Mouse (Mus musculus): ENCODE data around the gene Slc16a1. TPM values are rescaled to one million over a fixed set of nuclear protein-coding genes. Genes with fewer than 3 reads are reported as not detected.

The Slc16a1 gene
- polyA plus RNA-seq, 1 experiment from 2014 or later: 32.1 TPM

GRCm38 (mm10) chr3:104641313-104641712 is 2.8 kb downstream of the Slc16a1 start:
- H3K4me1 ChIP-seq (replicated peaks; ENCODE audit: control insufficient read depth, insufficient read depth): no peaks in the 10 kb centered on the region
- ATAC-seq (ENCODE audit: low FRiP score, low TSS enrichment): no peak
- no peaks in the 10 kb centered on the region for H3K9me3 ChIP-seq (ENCODE audit: control insufficient read depth, low read length)
- DNase-seq (ENCODE audit: low spot score): no peak
- no peak overlapping the region for H3K4me3 ChIP-seq (ENCODE audit: low read depth, low read length)
- no peak overlapping the region for H3K9ac ChIP-seq (ENCODE audit: low read length)
- TF ChIP-seq EP300 (optimal IDR thresholded peaks at IDR 0.05): no peak
- TF ChIP-seq CTCF (IDR thresholded peaks at IDR 0.05; ENCODE audit: low read depth): no peak
- H3K27ac ChIP-seq (replicated peaks): no peak overlapping the region
- H3K36me3 ChIP-seq (ENCODE audit: control insufficient read depth, insufficient read depth, low read length): no peaks in the 10 kb centered on the region
- no peaks in the 10 kb centered on the region for H3K27me3 ChIP-seq (ENCODE audit: control insufficient read depth, insufficient read depth, low read length)
- WGBS: 45% methylated on average over 1 of the region's 1 CpGs
- no peak overlapping the region for H3K4me2 ChIP-seq (replicated peaks; ENCODE audit: low read depth)

DNA sequence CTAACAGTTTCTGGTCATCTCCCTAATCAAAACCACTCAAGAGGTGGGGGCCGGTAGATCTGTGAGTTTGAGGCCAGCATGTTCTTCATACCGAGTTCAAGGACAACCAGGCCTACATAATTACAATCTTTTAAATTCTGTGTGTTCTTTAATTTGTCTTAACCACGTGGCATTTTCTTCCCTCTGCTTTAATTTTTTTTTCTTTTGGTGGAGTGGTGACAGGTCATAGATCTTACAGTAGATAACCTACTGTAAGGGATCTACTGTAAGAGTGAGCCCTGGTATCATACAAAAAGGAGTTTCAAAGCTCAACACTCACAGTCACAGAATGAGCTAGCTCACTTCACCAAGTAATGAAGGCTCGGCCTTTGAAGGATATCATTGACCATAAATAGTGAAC is 4.6 kb downstream of the Slc16a1 start:
- H3K9me3 ChIP-seq (ENCODE audit: control insufficient read depth, low read length): no peaks in the 10 kb centered on the region
- TF ChIP-seq CTCF (IDR thresholded peaks at IDR 0.05; ENCODE audit: low read depth): no peak
- TF ChIP-seq EP300 (optimal IDR thresholded peaks at IDR 0.05): no peak
- DNase-seq (ENCODE audit: low spot score) (no peak), ATAC-seq (ENCODE audit: low FRiP score, low TSS enrichment) (no peak)
- H3K4me2 ChIP-seq (replicated peaks; ENCODE audit: low read depth): no peak overlapping the region
- WGBS: 71% methylated on average over 4 of the region's 4 CpGs
- no peak overlapping the region for H3K9ac ChIP-seq (ENCODE audit: low read length)
- no peak overlapping the region for H3K27ac ChIP-seq (replicated peaks)
- H3K4me3 ChIP-seq (ENCODE audit: low read depth, low read length): no peak overlapping the region
- H3K36me3 ChIP-seq (ENCODE audit: control insufficient read depth, insufficient read depth, low read length): no peaks in the 10 kb centered on the region
- H3K27me3 ChIP-seq (ENCODE audit: control insufficient read depth, insufficient read depth, low read length): no peaks in the 10 kb centered on the region
- H3K4me1 ChIP-seq (replicated peaks; ENCODE audit: control insufficient read depth, insufficient read depth): no peaks in the 10 kb centered on the region

DNA sequence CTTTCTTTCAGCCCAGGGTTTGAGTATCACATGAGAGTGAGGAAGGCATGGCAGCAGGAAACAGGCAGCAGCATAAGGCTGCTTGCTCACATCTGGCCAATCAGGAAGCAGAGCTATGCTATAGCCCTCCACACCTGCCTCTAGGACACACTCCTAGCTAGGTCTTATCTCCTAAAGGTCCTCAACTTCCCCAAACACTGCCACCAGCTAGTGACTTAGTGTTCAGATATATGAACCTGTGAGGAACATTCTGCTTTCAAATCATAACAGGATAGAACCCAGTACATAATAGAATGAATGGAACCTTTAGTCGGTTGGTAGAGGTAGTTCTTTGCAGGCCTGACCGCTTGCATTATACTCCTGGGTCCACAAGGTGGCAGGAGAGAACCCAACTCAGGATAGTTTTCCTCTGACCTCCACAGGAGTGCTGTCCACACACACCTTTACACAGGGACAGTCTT is 5.4 kb downstream of the Slc16a1 start:
- no peak overlapping the region for H3K4me3 ChIP-seq (ENCODE audit: low read depth, low read length)
- TF ChIP-seq CTCF (IDR thresholded peaks at IDR 0.05; ENCODE audit: low read depth) (peak; percentile 87), EP300 (optimal IDR thresholded peaks at IDR 0.05) (no peak)
- no peak overlapping the region for H3K4me2 ChIP-seq (replicated peaks; ENCODE audit: low read depth)
- no peaks in the 10 kb centered on the region for H3K4me1 ChIP-seq (replicated peaks; ENCODE audit: control insufficient read depth, insufficient read depth)
- no peak overlapping the region for H3K27ac ChIP-seq (replicated peaks)
- 6% methylated on average over 2 of the region's 2 CpGs for WGBS
- H3K9ac ChIP-seq (ENCODE audit: low read length): no peak overlapping the region
- no peaks in the 10 kb centered on the region for H3K27me3 ChIP-seq (ENCODE audit: control insufficient read depth, insufficient read depth, low read length)
- no peaks in the 10 kb centered on the region for H3K36me3 ChIP-seq (ENCODE audit: control insufficient read depth, insufficient read depth, low read length)
- peak; percentile 61 for DNase-seq (ENCODE audit: low spot score)
- ATAC-seq (ENCODE audit: low FRiP score, low TSS enrichment): peak; percentile 61; the same call in 1 of the 2 replicates
- no peaks in the 10 kb centered on the region for H3K9me3 ChIP-seq (ENCODE audit: control insufficient read depth, low read length)

GRCm38 (mm10) chr3:104644371-104644770 is 5.9 kb downstream of the Slc16a1 start:
- H3K9me3 ChIP-seq (ENCODE audit: control insufficient read depth, low read length): no peaks in the 10 kb centered on the region
- H3K27ac ChIP-seq (replicated peaks): no peak overlapping the region
- H3K36me3 ChIP-seq (ENCODE audit: control insufficient read depth, insufficient read depth, low read length): no peaks in the 10 kb centered on the region
- ATAC-seq (ENCODE audit: low FRiP score, low TSS enrichment) (no peak), DNase-seq (ENCODE audit: low spot score) (no peak)
- no peak overlapping the region for H3K9ac ChIP-seq (ENCODE audit: low read length)
- no peaks in the 10 kb centered on the region for H3K4me1 ChIP-seq (replicated peaks; ENCODE audit: control insufficient read depth, insufficient read depth)
- no peak overlapping the region for H3K4me3 ChIP-seq (ENCODE audit: low read depth, low read length)
- H3K4me2 ChIP-seq (replicated peaks; ENCODE audit: low read depth): no peak overlapping the region
- no peaks in the 10 kb centered on the region for H3K27me3 ChIP-seq (ENCODE audit: control insufficient read depth, insufficient read depth, low read length)
- 83% methylated on average over 1 of the region's 1 CpGs for WGBS
- TF ChIP-seq EP300 (optimal IDR thresholded peaks at IDR 0.05) (no peak), CTCF (IDR thresholded peaks at IDR 0.05; ENCODE audit: low read depth) (no peak)

- Histone ChIP-seq H3K4me3 (ENCODE audit: low read depth, low read length) (no peak overlapping the region), H3K27me3 (ENCODE audit: control insufficient read depth, insufficient read depth, low read length) (no peaks in the 10 kb centered on the region), H3K4me2 (replicated peaks; ENCODE audit: low read depth) (no peak overlapping the region), H3K4me1 (replicated peaks; ENCODE audit: control insufficient read depth, insufficient read depth) (no peaks in the 10 kb centered on the region), H3K9me3 (ENCODE audit: control insufficient read depth, low read length) (no peaks in the 10 kb centered on the region), H3K9ac (ENCODE audit: low read length) (no peak overlapping the region), H3K36me3 (ENCODE audit: control insufficient read depth, insufficient read depth, low read length) (peaks cover 11% of the 10 kb centered on the region; the same call in 1 of the 2 replicates), H3K27ac (replicated peaks) (no peak overlapping the region)
- no peak for TF ChIP-seq CTCF (IDR thresholded peaks at IDR 0.05; ENCODE audit: low read depth)
- 88% methylated on average over 4 of the region's 4 CpGs for WGBS
- ATAC-seq (ENCODE audit: low FRiP score, low TSS enrichment) (no peak), DNase-seq (ENCODE audit: low spot score) (no peak)
Measured at GRCm38 (mm10) chr3:104654219-104654618, 15.8 kb downstream of the Slc16a1 start.

GRCm38 (mm10) chr3:104654921-104655320 is 16.5 kb downstream of the Slc16a1 start:
- no peak for DNase-seq (ENCODE audit: low spot score)
- Histone ChIP-seq H3K36me3 (ENCODE audit: control insufficient read depth, insufficient read depth, low read length) (peaks cover 11% of the 10 kb centered on the region; the same call in 1 of the 2 replicates), H3K4me1 (replicated peaks; ENCODE audit: control insufficient read depth, insufficient read depth) (no peaks in the 10 kb centered on the region), H3K27ac (replicated peaks) (no peak overlapping the region), H3K4me2 (replicated peaks; ENCODE audit: low read depth) (no peak overlapping the region), H3K27me3 (ENCODE audit: control insufficient read depth, insufficient read depth, low read length) (no peaks in the 10 kb centered on the region), H3K9ac (ENCODE audit: low read length) (no peak overlapping the region), H3K4me3 (ENCODE audit: low read depth, low read length) (no peak overlapping the region), H3K9me3 (ENCODE audit: control insufficient read depth, low read length) (no peaks in the 10 kb centered on the region)
- ATAC-seq (ENCODE audit: low FRiP score, low TSS enrichment): no peak
- TF ChIP-seq EP300 (optimal IDR thresholded peaks at IDR 0.05) (no peak), CTCF (IDR thresholded peaks at IDR 0.05; ENCODE audit: low read depth) (no peak)
- 69% methylated on average over 4 of the region's 4 CpGs for WGBS
